Mouse (Mus musculus) ZHBTc4 (cell line): Measurements from ENCODE around the gene Cxcl9.
"Not testable (repeated sequence)": the region's sequence is repeated elsewhere in the genome, so short reads cannot be mapped to it uniquely, and the experiment has no call there.

Experiments used
- DNase-seq: peaks from one replicate; pipeline ENCODE4 v3.0.0-alpha.2; 2011; ENCODE audit warnings: low read depth, low spot score

Cxcl9 gene

DNA sequence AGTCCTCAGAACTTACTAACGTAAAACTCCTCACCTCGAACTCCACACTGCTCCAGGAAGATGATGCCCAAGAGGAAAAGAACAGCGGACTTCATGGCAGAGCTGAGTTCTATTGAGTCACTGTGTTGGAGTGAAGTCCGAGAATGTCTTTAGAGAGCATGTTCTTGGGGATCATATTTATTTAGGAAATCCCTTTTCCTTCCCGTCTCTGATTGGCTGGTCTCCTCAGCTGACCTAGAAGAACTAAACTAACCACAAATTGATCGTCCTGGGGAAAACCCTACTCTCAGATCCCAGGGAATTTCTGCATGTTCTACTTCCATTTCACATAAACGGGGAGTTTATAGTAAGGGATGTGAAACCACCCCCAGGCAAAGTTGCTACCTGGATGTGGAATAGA, at the start of gene Cxcl9:
Cxcl9 (minus strand) TSS at position 151 of the 400 bp plus-strand sequence.
- no peak for DNase-seq

DNA sequence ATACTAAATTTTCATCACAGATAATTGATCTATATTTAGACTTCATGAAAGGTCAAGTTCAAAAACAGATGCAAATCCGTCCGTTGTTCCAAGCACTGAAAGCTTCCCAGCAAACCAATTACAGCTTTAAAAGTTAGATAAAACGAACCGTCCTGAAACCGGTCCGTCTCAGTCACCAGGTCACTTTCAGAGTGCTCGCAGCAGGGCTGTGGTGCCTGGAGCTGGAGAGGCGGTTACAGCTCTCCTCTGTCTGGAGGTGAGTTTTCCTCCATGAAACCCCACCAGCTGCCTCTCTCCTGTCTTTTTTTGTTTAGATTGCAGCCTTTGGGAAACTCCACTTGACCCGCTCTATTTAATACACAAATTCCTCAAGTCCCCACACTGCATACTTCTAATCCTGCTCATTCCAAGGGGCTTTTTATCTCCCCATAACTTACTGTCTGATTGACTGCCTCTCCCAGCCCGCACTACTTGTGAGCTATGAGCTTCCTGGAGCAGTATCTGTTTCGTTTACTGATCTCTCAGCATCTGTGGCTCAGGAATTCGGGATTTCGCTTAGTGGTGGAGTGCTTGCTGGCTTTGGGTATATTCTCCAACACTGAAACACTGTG, 49.0 kb upstream of the Cxcl9 start:
- no peak for DNase-seq

DNA sequence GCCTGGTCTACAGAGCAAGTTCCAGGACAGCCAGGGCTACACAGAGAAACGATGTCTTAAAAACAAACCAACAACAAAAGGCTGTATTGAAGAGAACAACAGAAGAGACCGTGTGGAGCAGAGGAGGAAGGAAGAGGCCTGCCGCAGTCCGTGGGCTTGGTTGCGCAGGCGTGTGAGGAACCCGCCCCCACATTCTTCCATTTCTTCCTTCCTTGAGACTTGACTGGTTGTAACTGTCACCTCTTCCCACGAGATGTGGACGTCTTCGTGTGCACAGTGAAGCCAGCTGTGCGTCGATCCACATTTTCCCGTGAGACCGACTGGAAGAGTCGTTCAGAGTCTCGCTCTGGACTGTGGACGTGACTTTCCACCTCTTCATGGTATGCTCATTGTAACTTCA, 47.5 kb upstream of the Cxcl9 start:
- DNase-seq, result peak; percentile 35

DNA sequence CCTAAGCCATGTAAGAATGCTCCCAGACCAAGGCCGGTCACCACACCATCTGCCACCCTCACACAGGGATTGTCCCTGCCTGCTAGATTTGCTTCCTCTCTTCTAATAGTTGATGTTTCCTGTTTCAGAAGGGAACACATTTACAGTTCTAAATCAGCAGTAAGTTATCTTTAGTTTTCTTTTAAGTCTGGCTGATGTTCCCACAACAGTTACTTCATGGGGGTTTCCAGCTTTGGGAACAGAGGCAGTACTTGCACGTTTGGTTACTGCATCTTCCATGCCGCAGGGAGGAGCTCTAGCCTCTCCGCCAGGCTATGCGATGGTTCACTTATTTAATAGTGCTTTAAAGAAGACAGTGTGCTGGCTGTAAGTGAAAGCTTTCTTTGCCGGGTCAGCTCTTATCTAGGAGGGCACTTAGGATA, 46.9 kb upstream of the Cxcl9 start:
- DNase-seq, result no peak

DNA sequence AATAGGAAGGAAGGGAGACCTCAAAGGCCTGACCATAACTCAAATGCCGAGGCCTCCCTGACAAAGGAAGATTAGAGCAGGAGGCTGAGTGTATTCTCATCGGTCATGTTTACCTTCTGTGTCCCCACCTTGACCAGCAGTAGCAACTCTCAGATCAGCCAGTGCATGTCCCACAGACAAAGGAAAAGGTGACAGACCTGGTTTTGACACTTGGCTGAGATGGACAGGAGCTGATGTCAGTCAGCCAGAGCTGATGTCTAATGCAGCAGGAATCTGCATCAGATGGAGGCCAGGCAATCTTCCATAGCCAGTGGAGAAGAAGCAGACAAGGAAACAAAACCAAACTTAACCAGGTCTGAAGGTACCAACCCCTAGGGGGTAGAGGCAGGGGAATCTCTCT, 44.7 kb upstream of the Cxcl9 start:
- DNase-seq, result no peak

DNA sequence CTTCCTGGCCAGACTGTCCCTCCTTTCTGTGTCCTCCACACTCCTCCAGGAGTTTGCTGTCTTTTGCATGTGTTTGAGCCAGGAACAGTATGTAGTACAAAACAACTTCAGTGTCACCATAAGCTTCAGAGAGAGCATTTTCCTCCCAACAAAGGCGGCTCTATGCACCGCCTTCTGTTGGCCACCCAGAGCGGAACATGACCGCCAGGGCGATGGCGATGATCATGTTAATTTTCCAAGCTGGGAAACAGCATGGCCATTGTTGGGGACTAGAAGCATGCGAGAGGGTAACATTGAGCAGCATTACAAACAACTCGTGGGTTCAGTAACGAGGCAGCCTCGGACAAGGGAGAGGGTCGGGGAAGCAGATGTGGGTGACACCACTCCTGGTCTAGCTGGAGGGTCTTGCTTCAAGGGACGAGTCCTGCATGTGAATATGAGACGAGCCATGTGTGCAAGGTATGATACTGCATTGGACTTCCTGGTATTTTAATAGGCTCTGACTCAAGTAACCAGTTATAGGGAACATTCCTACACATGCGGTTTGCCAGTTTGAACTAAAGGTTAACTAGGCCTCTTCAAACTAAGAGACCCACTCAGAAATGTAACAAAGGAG, 43.6 kb upstream of the Cxcl9 start:
- no peak for DNase-seq

DNA sequence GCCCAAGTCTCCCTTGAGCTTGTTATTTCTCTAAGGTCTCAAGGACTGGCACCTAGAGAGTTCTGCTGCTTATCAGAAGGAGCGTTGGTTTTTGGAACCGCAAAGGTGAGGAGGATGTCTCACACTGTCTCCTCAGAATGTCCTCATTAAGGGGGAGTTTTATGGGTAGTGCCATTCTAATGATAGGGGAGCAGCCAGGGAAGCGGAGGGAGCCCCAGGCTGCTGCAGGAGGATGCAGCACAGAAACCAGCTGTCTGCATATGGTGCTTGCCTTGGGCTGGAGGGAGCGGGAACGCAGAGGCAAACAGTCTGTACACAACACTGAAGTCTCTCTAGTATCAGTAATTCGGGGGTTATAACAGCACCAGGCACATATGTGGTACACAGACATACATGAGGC, 43.0 kb upstream of the Cxcl9 start:
- no peak for DNase-seq

DNA sequence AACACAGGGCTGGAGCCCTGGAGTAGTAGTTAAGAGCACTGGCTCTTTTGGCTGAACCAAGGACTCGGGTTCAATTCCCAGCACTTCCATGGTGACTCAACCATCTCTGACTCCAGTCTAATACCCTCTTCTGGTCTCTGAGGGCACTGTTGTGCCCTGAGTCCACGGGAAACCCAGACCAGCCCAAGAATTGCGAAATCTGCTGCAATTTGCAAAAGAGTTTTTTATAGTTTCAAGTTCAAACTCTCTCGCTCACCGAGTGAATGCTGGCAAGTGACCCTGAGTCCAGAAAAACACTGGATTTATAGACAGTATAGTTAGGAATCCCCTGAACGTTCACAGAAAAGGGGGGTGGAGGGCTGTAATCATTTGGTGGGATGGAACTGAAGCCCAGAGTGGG, 42.5 kb upstream of the Cxcl9 start:
- DNase-seq, result no peak

DNA sequence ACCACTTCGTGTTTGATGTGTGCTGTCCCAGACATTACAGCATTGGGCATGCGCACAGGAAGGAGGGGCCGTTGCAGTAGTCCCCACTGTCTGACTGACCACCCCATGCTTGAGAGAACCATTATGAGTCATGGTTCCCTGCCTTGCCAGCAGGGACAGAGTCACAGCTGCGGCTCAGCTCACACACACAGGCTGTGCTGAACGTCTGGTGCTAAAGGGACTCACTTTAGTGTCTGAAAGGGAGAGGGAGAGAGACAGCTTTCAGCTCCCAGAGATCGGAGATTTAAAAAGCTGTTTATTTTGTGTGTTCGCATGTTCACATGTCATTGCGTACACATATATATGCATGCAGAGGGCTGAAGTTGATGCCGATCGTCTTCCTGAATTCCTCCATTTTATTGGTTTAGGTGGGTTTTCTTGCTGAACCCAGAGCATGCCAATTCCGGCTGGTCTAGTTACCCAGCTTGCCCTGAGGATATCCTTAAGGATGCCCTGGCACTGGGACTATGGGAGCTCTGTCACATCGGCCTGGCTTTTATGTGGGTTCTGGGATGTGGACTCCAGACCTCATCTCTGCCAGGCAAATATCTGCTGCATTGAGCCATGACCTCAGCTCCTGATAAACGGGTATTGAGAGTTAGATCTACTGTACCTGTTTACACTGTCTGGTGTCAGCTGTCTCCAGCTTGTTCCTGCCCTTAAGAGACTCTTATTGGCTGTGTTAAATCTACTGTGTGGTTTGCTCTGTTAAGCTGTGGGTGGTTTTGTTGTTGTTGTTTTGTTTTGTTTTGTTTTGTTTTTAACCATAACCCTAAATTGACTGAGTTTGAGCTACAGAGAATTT, 41.5 kb upstream of the Cxcl9 start:
- no peak for DNase-seq

DNA sequence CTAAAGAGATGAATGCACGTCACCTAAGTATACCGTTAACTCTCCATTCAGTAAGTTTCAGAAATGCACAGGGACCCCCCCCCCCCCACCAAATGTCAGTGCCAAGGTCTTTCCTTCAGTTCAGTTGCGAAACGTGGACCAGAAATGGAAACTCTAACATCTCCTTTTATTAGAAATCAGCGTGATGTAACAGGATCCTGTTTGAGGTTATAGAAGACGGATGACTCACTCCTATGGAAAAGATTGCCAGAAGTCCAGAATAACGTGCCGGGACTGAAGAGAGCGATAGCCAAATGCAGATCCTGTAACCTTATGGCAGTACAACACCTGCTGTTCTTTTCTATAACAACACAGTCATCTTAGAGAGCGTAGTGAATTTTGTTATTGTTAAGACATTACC, 40.5 kb upstream of the Cxcl9 start:
- DNase-seq, result no peak

DNA sequence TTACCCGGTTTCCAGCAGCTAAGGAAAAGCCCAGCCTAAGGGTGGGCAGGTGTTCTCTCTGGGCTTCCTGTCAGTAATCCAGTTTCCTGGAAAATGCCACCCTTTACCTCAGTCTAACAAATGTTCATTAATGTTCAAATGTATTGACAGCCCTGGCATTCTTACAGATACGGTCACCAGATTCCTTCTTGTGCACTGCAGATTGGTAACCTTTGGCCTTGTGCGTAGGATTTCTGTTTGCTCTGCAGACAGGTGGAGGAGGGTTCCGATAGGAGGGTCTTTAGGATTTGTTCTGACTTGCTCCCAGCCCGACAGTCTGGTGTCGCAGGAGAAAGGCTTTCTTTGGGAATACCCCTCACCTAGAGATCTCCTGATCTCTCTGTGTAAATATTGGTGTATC, 38.7 kb upstream of the Cxcl9 start:
- DNase-seq, result no peak

DNA sequence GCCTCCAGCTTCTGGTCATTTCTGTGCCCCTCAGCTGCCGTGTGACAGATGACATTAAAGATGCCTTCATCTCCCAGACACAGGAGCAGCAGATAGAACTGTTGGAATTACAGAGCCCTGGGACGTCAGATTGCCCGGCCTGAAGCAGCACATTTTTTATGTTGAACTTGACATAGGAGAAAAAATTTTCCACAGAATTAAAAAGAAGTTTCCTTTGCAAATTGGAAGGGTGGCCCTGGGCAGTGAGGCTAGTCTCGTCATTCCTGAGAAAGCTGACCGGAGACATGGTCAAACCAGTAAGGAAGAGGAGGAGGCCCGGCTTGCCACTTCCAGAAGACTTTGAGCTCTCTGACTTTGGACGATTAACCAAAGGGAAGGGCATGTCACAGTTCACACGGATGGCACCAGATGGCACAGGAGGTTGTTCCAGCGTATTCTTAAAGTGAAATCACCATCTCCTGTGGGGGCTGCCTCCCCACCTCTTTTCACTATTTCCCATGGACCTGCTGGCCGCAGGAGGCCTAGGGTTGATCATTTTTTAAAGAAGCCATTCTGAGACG, 37.3 kb upstream of the Cxcl9 start:
- DNase-seq, result no peak

DNA sequence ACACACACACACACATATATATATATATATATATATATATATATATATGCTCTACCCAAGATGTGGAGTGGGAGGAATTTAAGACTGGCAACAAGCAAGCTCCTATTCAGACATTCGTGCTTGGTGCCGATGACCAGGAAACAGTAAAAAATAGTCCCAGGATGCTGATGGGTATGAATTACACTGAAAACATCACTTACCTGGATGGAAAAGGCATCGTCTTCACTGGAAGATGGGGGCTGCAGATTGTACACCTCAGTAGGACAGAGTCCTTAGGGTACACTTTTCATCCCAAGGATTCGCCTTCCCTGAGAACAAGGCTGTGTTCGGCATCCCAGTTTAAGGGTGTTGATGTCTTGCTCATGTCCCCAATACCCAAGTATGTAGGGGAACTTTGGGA, 36.1 kb upstream of the Cxcl9 start:
- no peak for DNase-seq

DNA sequence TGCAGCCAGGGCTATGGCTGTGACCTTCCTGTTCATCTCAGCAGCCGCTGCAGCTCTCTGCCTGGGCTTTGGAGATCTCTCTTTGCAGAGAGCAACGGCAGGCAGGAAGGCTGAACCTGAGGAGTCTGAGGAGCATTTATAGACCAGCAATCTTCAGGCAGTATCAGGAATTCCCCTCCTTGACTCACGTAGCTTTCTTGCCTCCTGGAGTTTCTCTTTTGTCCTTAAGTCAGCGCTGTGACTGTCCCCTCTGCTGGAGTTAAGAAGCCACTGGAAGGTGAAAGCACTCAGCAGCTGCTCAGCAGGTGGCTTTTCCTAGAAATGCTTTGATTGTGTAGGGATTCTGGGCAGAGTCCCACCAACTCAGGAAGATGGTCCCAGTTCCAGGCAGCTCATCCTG, 35.3 kb upstream of the Cxcl9 start:
- DNase-seq, result peak; percentile 81

DNA sequence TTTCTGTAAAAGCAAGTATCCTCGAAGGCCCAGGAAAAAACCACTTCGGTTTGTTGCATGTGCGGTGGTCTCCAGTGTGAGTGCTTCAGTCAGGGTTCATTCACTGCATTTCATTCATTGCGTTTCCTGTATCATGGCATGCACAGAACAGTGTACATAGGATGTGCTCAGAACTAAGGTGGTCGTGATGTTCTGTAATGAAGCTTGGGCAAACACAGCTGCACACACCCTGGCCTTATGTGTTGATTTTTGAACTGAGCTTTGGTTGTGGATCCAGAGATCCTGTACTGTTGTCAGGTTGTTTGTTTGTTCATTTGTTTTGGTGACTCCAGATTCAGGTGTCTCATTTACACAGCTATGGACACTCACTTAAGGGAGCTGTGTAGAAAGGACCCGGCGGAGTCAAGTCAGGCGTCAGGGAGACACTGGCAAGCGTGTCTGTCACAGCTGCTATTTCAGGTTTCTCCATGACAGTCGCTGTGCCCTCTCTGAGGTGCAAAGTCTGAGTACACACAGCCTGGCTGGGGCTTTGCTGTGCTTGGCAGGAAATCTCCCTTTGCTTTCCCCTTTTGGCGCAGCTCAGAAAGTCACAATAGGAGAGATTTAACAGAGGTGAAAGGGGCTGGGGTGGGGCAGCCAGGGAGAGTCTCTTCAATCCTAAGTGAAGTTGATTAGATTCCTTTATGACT, 31.0 kb upstream of the Cxcl9 start:
- DNase-seq, result no peak

DNA sequence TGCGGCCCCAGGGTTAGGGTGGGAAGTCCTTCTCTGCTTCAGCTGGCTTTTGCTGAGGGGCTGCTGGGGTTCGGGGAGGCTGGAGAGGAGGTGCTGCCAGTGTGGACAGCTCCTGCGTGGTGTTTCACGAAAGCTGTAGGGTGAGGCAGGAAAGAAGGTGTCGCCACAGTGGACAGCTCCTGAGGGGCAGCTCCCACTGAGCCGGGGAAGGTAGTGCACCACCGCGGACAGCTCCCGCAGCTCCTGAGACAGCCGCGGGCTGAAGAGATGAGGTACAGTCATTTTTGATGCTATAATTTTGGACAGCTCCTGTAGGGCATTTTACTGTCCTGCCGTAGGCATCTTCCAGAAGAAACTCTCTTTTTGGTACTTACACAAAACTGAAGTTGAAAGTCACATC, 30.2 kb upstream of the Cxcl9 start:
- peak; percentile 76 for DNase-seq

DNA sequence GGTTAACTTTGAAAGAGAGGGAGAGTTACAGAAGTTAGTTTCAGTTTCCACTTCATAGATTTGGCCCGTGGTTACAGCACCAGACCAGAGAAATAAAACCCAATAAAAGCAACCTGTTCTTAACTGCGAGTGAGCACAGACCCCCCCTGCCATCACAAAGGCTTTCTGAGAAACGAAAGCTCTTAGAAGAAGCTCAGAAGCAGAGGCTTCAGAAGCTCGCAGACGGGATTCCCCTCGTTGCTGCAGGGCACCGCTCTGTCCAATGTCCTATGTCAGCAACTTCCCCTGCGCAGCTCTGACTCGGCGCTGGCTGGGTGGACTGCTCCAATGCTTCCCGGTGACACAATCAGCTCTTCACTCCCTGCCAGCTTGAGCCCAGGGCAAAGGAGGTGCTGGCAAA, 25.6 kb upstream of the Cxcl9 start:
- DNase-seq, result no peak

DNA sequence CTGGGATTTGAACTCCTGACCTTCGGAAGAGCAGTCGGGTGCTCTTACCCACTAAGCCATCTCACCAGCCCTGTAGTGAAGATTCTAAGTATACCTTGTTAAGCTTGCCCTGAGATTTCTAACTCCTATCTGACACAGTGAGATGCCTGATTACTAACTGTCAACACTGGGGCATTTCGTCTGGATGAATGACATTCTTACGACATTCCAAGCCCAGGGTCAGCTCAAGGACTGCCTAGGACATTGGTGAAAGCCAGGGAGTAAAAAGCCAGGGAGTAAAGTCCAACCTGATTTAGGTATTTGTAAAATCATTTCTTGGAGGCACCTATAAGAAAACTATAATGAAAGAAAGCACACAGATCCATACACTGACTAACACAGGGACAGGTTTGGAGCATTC, 24.8 kb upstream of the Cxcl9 start:
- DNase-seq, result not testable (repeated sequence)

DNA sequence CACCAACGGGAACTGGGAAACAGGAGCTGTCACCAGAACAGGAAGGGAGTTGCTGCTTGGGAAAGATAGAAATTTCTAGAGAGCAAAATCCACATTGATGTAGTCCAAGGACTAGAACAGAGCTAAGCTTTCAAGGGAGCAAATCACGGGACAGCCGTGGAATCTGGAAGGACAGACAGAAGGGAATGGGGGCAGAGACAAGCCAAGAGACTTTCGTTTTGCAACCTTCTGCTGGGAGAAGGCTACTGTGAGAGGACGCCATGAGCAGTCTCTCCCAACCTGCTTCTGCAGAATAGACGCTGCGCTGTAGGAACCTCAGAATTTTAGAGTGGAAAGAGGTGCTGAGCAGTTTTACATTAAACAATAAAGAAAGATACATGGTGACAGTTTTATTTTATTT, 21.9 kb upstream of the Cxcl9 start:
- no peak for DNase-seq

DNA sequence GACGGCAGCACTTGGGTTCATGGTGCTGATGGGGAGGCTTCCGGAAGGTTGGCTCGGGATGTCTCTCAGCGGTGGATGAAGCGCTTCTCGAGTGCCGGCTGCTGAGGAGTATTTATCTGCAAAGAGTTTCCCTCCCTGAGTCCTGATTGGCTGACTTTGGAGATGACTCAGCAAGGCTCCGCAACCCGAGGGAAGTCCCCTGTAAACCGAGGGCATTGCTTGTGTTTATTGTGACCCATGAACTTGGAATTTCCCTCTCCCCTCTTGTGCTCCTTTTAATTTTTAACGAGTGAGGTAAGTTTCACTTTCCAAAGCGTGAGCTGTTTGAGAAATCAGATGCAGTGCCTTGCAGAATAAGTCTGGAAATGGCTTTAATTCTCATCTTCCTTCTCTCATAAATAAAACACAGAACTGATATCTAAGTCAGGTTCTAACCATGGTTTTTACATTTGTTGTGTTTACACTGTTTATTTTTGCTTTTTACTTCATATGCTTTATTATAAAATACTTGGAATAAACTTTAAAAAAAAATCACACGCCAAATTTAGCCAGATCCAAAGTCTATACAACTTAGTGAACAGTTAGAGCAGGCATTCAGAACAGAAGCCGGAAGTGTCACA, 21.0 kb upstream of the Cxcl9 start, which contains the start of gene Cxcl10:
Cxcl10 (minus strand) TSS at position 96 of the 620 bp plus-strand sequence.
- DNase-seq, result peak; percentile 46

DNA sequence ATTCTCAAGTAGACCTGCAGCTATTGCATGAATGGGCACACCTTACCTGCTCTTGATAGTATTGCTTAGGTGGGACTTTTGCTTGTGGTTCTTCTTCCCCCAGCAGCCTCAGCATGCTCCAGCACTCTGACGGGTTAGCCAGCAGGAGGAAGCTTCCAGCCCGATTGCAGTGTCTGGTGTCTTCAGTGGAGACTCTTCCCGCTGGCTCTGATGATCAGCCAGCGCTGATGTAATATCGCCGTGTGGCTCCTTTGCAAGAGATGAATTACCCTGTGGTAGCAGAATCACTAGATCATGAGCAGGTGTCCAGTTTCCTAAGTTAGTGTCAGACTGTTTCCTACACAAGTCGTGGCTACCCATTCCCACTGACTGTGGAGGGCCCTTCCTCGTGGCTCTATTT, 17.1 kb upstream of the Cxcl9 start:
- no peak for DNase-seq

DNA sequence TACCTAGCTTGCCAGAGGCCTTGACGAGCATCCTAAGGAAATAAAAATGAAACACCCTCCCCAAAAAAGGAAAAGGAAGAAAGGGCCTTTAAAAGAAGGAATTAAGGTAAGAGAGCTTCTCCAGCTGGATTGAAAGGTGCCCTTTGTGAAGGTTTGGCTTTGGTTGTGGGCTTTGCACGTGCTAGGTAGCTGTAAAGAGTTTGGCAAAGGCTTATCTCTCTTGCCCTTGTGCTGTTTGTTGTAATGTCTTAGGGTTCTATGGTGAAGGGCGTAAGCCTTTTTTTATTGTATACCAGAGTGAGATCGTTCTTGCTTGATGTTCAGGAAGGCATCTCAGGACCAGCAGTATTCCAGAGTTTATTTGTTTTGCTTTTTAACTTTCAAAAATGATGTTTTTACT, 12.7 kb upstream of the Cxcl9 start:
- no peak for DNase-seq
